Mouse (Mus musculus) inflammation-experienced regulatory T-cells, adult 6 months (primary cell): Measurements from ENCODE around the gene Tmem192. TPM values are rescaled to one million over a fixed set of nuclear protein-coding genes. Genes with fewer than 3 reads are reported as not detected.
"Not testable (repeated sequence)": the region's sequence is repeated elsewhere in the genome, so short reads cannot be mapped to it uniquely, and the experiment has no call there.

ENCODE experiments used
- ATAC-seq: one replicate; pipeline ENCODE4 v1.8.0; 2017
- polyA plus RNA-seq, 3 experiments: library from polyadenylated mRNA; unstranded; fragments of 100-300 nt; shearing (Covaris generic); gene quantifications; one replicate each; pipeline ENCODE4 v1.2.1; 2017

The Tmem192 gene
- polyA plus RNA-seq, 3 experiments from 2014 or later: 28.5 to 50.5 (median 48.8) TPM

GRCm38 (mm10) chr8:64983150-64983897 is 36.3 kb downstream of the Tmem192 start:
- ATAC-seq: no peak

- no peak for ATAC-seq
Observed at GRCm38 (mm10) chr8:64987731-64988130, 40.7 kb downstream of the Tmem192 start, which contains the start of gene Trim75. Trim75 (minus strand) TSS chr8:64987831.

- ATAC-seq: no peak
Observed at GRCm38 (mm10) chr8:64998806-64999365, 51.9 kb downstream of the Tmem192 start.

GRCm38 (mm10) chr8:65007616-65008015 is 60.6 kb downstream of the Tmem192 start:
- ATAC-seq: not testable (repeated sequence)

GRCm38 (mm10) chr8:65018423-65018822 is 71.4 kb downstream of the Tmem192 start, which contains the start of the genes Trim61 and Trim60:
Trim61 (minus strand) TSS chr8:65018523.
Trim60 (minus strand) TSS chr8:65018584.
- ATAC-seq: no peak

Other genes starting within 250 kb of the Tmem192 start
- gene Msmo1, start 213.4 kb upstream of the Tmem192 start, polyA plus RNA-seq: 10 to 100 TPM; 54.9 to 71.7 (median 56.8) TPM
- 1 to 10 TPM; 4.5 to 7.6 (median 6.8) TPM for gene Klhl2, start 97.2 kb upstream of the Tmem192 start, polyA plus RNA-seq
- gene Trim75, start 40.6 kb downstream of the Tmem192 start, polyA plus RNA-seq: under 1 TPM in 2 of 3 experiments, not detected in 1; 0.23 to 0.36 TPM
- not detected for gene Trim61, start 71.3 kb downstream of the Tmem192 start, polyA plus RNA-seq
- gene Trim60, start 71.4 kb downstream of the Tmem192 start, polyA plus RNA-seq: not detected
- gene Apela, start 90.2 kb downstream of the Tmem192 start, polyA plus RNA-seq: not detected
- not detected for gene Gm10663, start 127.8 kb downstream of the Tmem192 start, polyA plus RNA-seq
- not detected for gene BC030870, start 182.4 kb downstream of the Tmem192 start, polyA plus RNA-seq